Mouse (Mus musculus) retina, postnatal 7 days (tissue): ENCODE measurements at regions not wholly inside any gene's neighbourhood (a gene's known extent, or its start where the extent isn't known, plus 50 kb on each side); places are given as distances from the start of the nearest gene placed in this dataset.

Experiments used
- DNase-seq: peaks from one replicate; pipeline ENCODE4 v3.0.0-alpha.2; 2012; ENCODE audit warnings: low read depth, low spot score

GRCm38 (mm10) chr3:137728689-137729088 is 57.4 kb downstream of the Gm21962 start:
- DNase-seq = no peak

GRCm38 (mm10) chr3:137729421-137729820 is 58.1 kb downstream of the Gm21962 start:
- no peak for DNase-seq

GRCm38 (mm10) chr3:137737222-137737800 is 66.0 kb downstream of the Gm21962 start:
- DNase-seq = no peak

DNA sequence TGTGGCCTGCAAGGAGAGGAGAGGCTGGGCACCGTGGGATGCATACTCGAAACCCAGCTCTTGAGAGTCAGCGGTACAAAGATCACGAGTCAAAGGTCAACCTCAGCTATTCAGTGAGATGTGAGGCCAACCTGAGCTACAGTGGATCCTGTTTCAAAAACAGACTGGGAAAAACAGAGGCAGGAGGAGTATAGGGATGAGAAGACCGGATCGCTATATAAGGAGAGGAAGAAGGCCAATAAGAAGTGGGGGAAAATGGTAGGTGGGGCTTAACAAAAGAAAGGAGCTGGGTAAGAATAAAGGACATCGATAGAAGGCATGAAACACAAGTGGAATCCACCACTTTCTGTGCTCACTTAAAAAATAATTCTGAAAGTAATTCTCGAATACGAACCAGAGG is 70.2 kb downstream of the Gm21962 start:
- no peak for DNase-seq

DNA sequence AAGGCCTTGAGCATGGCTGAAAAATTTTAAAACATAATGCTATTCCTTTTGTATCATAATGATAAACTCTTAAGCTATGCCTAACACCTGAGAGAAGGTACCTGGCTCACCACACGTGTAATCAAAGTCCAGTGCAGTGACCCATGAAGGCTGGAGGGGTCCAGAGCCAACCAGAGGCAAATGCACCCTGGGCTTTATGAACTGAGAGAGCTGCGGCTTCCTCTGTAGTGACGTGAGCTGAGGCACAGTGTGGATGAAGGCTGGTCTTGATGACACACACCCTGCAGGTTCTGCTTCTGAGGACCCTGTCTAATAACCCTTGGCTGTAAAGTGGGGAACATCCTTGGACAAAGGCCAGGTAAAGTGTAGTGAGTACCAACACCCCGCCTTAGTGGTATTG is 70.8 kb downstream of the Gm21962 start:
- DNase-seq = no peak

GRCm38 (mm10) chr3:137751732-137752260 is 80.5 kb downstream of the Gm21962 start:
- no peak for DNase-seq

GRCm38 (mm10) chr3:137752447-137753256 is 81.3 kb downstream of the Gm21962 start:
- peak; percentile 61 for DNase-seq

DNA sequence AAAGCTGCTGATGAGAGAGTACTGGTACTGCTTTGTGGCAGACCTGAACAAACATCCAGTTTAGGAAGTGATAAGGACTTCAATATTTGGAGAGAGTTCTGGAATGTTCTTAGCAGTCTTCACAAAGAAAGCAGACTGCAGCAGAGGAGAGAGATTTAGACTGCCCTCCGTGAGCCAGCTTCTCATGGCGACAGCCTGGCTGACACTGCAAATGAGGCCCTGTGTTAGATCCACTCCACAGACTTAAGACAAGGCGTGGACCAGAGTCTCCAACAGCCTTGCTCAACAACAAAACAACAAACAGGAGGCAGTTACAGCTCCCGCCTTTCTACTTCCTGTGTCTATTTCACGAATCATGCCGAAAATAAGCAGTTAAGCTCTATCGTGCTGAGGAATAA is 81.9 kb downstream of the Gm21962 start:
- no peak for DNase-seq

DNA sequence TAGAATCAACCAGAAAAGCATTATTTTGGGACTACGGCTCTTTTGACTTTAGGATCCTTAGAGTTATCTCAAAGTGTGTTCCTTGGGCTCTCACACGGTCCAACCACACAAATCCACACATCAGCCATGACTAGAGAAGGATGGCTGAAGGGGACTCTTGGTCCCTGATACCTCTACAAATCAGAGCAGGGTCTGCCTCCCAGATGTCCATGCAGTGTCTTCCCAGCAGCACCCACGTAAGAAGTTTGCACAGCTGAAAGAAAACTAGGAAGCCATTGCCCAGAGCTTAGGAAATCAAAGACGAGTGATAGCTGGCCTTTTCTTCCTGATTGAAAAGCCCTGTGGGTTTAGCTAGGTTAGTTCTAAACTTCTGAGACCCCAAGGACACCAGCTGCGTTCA is 84.1 kb downstream of the Gm21962 start:
- DNase-seq = no peak

DNA sequence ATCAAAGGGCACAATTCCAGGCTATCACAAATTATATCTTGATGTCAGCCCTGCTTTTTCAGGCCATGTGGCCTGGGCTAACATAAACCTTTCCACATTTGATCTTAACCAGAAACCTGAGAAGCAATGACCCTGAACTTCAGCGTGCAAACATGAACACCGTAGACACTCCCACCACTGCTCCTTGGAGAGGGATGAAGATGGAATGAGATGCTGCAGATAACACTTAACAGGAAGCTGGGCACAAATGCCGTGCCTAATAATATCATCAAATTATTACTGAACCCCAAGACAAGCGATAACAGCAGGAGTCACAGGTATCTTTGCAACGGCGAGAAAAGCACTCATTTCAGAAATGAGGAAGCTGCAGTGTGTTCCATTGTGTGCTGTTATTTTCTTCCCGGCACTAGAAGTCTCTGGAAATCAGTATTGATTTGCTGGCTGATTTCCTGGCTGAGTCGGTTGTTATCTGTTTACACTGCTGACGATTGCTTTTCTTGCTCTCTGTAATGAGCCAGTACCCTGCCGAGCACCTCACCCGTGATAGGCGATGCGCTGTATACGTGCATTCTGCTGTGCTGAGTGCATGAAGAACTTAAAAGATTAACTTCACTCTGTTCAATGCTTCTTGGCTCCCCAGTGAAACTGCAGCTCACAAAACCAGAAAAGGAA is 91.0 kb downstream of the Gm21962 start:
- no peak for DNase-seq

- no peak for DNase-seq
Measured at GRCm38 (mm10) chr3:137763406-137763805, 92.1 kb downstream of the Gm21962 start.

- DNase-seq = no peak
Measured at GRCm38 (mm10) chr3:137768627-137769026, 95.7 kb upstream of the H2afz start.

DNA sequence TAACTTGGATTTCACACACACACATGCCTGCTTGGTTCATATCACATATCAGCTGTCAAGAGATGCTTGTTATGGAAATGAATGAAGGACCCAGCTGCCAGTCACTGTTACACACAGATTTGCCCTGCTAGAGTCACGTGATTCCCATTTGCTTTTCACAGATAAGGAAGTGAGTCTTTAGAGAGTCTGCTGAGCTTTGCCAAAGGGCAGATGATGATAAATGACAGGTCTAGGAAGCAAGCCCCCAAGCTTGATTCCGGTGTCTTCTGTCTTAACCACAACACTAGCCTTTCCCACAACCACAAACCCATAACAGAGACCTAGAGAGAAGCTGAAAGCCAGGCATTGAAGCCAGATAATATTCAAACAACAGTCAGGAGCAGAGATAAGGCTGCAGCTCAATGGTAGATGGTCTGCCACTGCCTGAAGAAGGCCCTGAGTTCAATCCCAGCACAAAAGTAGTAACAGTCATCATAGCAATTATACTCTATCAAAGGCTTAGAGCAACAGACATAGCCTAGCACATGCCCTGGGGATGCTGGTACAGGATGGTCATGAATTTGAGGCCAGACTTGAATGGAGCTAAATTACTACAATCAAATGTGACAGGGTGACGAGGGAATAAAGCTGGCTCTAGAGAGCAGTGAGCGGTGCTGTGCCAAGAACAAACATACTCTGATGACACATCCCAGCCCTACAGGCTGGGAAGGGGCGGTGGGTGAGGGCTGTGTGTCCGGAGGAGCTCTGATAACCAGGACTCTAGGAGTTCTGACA is 89.0 kb upstream of the H2afz start:
- no peak for DNase-seq

GRCm38 (mm10) chr3:137778113-137778512 is 86.2 kb upstream of the H2afz start:
- DNase-seq = peak; percentile 25

DNA sequence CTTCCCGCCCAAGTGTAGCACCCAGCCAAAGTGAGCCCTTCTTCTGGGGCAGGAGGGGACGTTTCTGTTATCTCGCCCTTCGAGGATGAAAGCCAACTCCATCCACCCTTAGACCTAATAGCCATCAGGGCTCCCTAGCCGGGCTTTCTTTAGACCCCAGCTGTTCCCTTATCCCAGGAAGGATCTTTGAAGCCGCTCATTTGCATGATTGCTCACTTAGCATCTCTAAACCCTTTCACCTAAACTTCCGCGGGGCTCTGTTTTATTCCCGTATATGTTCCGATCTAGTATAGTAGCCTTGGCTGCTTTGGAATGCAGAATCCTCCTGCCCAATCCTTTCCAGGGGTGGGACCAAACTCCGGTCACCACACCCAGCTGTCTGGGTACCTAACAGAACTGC is 84.3 kb upstream of the H2afz start:
- no peak for DNase-seq

DNA sequence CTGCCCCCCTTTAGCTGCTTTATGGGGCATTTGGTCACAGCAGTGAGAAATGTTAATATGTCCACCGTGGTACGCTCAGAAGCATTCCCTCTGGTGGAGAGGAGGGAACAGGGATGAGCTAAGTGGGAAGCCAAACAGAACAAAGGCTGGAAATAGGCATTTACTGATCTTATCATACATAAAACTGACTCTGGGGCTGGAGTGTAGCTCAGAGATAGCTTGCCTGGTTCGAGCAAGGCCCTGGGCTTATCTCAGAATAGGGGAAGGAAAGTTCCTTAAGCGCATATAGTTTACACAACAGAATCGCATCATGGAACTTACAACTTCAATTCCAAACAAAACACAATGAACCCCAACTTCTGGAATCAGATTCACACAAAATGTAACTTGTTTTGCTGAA is 81.5 kb upstream of the H2afz start:
- DNase-seq = no peak

DNA sequence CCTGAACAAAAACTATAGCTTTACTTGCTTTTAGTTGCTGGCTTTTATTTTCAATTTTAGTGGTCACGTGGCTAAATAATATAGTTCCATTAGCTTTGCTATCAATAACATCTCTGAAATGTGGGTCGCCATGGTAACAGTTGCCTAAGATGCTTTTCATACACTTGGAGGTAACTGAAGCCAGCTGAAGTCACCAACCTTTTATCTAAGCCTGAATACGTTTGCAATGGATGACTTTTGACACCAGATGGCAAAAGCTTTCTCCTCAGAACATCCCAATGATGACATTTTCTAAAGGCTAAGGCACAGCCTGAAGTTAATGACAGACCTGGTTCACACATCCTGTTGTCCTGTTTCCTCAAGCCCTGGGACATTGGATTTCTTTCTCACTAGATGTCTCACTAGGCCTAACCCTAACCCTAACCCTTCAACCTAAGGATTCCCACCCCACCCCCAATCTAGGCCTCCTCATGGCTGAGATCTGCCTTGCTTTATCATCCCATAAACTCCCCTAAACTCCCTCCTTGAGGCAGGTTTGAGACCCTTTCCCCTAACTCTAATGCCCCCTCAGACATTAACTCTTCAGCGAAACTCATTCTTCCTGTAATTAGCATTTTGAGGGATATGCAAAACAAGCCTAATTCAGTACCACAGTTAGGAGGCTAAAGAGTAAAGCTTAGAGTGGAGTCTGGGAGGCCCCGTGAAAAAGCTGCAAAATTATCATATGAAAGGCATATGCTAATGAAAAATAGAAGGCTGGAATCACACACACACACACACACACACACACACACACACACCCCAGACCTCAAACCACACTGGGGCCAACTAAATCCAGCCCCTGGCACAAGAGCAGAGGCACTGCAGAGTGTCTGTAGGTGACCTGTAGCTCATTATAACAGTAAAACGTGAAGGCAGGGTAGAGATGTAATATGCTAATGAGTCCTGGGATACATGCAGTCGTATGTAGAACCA is 80.1 kb upstream of the H2afz start:
- no peak for DNase-seq

GRCm38 (mm10) chr3:137785224-137785623 is 79.1 kb upstream of the H2afz start:
- no peak for DNase-seq

GRCm38 (mm10) chr3:137785871-137786270 is 78.4 kb upstream of the H2afz start:
- no peak for DNase-seq

GRCm38 (mm10) chr3:137789671-137790070 is 74.6 kb upstream of the H2afz start:
- no peak for DNase-seq

DNA sequence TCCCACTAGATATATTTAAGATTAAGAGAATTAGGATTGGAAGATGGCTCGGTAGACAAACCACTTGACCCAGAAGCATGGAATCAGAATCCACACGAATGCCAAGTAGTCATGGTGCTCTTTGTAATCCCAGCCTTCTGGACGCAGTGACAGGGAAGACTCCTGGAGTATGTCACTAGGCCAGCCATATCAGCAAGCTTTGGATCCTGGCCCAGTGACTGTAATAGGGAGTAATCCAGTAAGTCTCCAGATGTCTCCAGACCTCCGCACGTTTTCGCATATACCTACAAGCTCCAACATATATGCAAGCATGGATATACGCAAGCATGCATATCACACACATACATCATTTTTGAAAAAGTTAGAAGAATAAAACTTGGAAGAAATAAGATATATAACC is 73.9 kb upstream of the H2afz start:
- no peak for DNase-seq
